Mouse (Mus musculus) midbrain, embryonic 12.5 days (tissue): ENCODE results near the gene Olfr1230. TPM values are rescaled to one million over a fixed set of nuclear protein-coding genes. Genes with fewer than 3 reads are reported as not detected.

Experiments
- ATAC-seq: fragments of 200-750 bp; cut with Nextera tagmentation; 2 replicates; pipeline ENCODE4 v1.8.0; 2017; ENCODE audit warnings: low read depth, moderate TSS enrichment, moderate library complexity; ENCODE audit not compliant: low FRiP score
- H3K27ac ChIP-seq: fragments of 300-500 bp; sonication (generic); replicated peaks from 2 replicates; pipeline ENCODE4 v1.5.1; 2016; ENCODE audit warnings: mild to moderate bottlenecking
- H3K27me3 ChIP-seq: fragments of 300-500 bp; sonication (generic); 2 replicates; pipeline ENCODE4 v1.6.1; 2016; ENCODE audit warnings: mild to moderate bottlenecking
- H3K36me3 ChIP-seq: fragments of 300-500 bp; sonication (generic); 2 replicates; pipeline ENCODE4 v1.6.1; 2016
- H3K4me1 ChIP-seq: fragments of 300-500 bp; sonication (generic); 2 replicates; pipeline ENCODE4 v1.6.1; 2016
- H3K4me2 ChIP-seq: fragments of 300-500 bp; sonication (generic); replicated peaks from 2 replicates; pipeline ENCODE4 v1.6.1; 2016; ENCODE audit warnings: mild to moderate bottlenecking, moderate library complexity
- H3K4me3 ChIP-seq: fragments of 300-500 bp; sonication (generic); 2 replicates; pipeline ENCODE4 v1.5.1; 2016; ENCODE audit warnings: mild to moderate bottlenecking
- H3K9ac ChIP-seq: fragments of 300-500 bp; sonication (generic); replicated peaks from 2 replicates; pipeline ENCODE4 v1.6.1; 2016; ENCODE audit warnings: mild to moderate bottlenecking, moderate library complexity
- H3K9me3 ChIP-seq: fragments of 300-500 bp; sonication (generic); 2 replicates; pipeline ENCODE4 v1.6.1; 2016; ENCODE audit warnings: mild to moderate bottlenecking
- WGBS: fragments of 180-500 bp; shearing (Covaris S2); methylation state at CpG from one replicate; pipeline ENCODE4 v1.1.7; 2016; 5-methylcytosine and 5-hydroxymethylcytosine counted together
- polyA plus RNA-seq: library from polyadenylated mRNA; unstranded; fragments of >200 nt; fragmentation: Nextera tagmentation; extraction: Ambion mirVana; gene quantifications from 2 replicates; pipeline ENCODE4 v1.2.1, GENCODE M21; 2016

Olfr1230 gene
- not detected in 2 replicates for polyA plus RNA-seq

DNA sequence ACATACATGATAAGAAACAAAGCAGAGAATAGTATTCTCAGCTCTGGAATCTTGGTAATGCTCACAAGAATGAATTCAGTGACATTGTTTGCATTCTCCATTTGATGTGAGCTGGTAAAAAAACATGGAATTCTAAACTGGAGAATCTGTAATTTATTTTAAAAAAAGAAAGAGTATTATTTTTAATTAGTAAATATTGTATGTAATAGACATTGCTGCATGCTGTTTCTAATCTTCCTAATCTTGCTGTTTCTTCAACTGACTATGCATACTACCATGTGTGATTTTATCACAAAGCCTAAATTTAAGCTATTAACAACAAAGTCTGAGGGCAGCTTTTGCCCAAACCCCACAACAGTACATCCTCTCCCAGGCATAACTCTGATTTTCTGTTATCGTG, at the start of gene Olfr1230:
Gene Olfr1230, minus strand, starts transcription at position 101 of the 400 bp plus-strand sequence.
- no peak for ATAC-seq
- Histone ChIP-seq H3K27ac (no peak within 1 kb of the TSS), H3K9me3 (no peaks in the 10 kb centered on the region), H3K4me3 (no peak within 1 kb of the TSS), H3K36me3 (no peaks in the 10 kb centered on the region), H3K4me1 (no peaks in the 10 kb centered on the region), H3K27me3 (no peaks in the 10 kb centered on the region), H3K4me2 (no peak within 1 kb of the TSS), H3K9ac (no peak within 1 kb of the TSS)
- 91% methylated on average over 1 of the region's 1 CpGs for WGBS

GRCm38 (mm10) chr2:89342298-89342697, 45.2 kb upstream of the Olfr1230 start, which contains the start of gene Olfr1233:
Olfr1233 (minus strand) TSS chr2:89342398.
- H3K4me2 ChIP-seq, result no peak within 1 kb of the TSS
- H3K36me3 ChIP-seq, result no peaks in the 10 kb centered on the region
- H3K27ac ChIP-seq, result no peak within 1 kb of the TSS
- H3K4me1 ChIP-seq, result no peaks in the 10 kb centered on the region
- no peaks in the 10 kb centered on the region for H3K27me3 ChIP-seq
- H3K4me3 ChIP-seq, result no peak within 1 kb of the TSS
- no peak within 1 kb of the TSS for H3K9ac ChIP-seq
- ATAC-seq, result no peak
- no peaks in the 10 kb centered on the region for H3K9me3 ChIP-seq

DNA sequence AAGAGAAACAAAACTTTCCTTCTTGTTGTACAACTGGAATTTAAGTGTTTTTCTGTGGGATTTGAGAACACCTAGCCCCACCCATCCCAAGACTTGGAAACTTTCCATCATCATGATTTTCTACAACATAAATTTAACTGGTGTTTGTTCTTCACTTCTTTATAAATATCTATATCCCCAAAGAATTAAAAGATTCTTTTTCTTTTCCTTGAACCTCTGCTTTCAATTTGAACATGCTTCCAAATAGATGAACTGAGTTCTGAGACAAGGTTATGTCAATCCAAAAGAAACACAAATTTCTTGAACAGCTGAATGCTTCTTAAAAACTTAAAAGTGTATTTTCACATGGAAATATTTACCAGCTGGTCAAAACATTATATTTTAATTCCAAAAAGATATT, 32.5 kb upstream of the Olfr1230 start, which contains the start of gene Olfr1232:
Gene Olfr1232, minus strand, starts transcription at position 101 of the 400 bp plus-strand sequence.
- ATAC-seq, result no peak
- H3K9me3 ChIP-seq, result no peaks in the 10 kb centered on the region
- H3K36me3 ChIP-seq, result no peaks in the 10 kb centered on the region
- no peak within 1 kb of the TSS for H3K27ac ChIP-seq
- H3K4me2 ChIP-seq, result no peak within 1 kb of the TSS
- H3K9ac ChIP-seq, result no peak within 1 kb of the TSS
- H3K4me3 ChIP-seq, result no peak within 1 kb of the TSS
- H3K4me1 ChIP-seq, result no peaks in the 10 kb centered on the region
- no peaks in the 10 kb centered on the region for H3K27me3 ChIP-seq

- Histone ChIP-seq H3K9ac (no peak within 1 kb of the TSS), H3K27me3 (no peaks in the 10 kb centered on the region), H3K9me3 (no peaks in the 10 kb centered on the region), H3K36me3 (no peaks in the 10 kb centered on the region), H3K27ac (no peak within 1 kb of the TSS), H3K4me2 (no peak within 1 kb of the TSS), H3K4me1 (no peaks in the 10 kb centered on the region), H3K4me3 (no peak within 1 kb of the TSS)
- ATAC-seq, result no peak
- WGBS, result 76% methylated on average over 2 of the region's 2 CpGs
Measured at GRCm38 (mm10) chr2:89306974-89307373, 9.9 kb upstream of the Olfr1230 start, which contains the start of gene Olfr1231. Olfr1231 (minus strand) TSS chr2:89307074.

DNA sequence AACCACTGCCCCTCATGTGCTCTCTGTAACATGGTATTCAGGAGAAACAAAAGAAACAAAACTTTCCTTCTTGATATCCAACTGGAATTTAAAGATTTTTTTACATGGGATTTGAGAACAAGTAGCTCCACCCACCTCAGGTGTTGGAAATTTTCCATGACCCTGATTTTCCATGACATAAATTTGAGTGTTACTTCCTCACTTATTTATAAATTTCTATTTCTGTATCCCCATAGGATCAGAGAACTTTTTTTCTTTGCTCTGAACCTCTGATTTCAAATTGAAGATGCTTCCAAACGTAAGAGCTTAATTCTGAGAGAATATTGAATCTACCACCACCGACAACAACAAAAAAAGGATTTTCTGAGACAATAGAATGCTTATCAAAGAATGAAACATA, 9.2 kb downstream of the Olfr1230 start, which contains the start of gene Olfr1229:
Gene Olfr1229, minus strand, starts transcription at position 101 of the 400 bp plus-strand sequence.
- no peak for ATAC-seq
- Histone ChIP-seq H3K27ac (no peak within 1 kb of the TSS), H3K4me3 (no peak within 1 kb of the TSS), H3K4me1 (no peaks in the 10 kb centered on the region), H3K36me3 (no peaks in the 10 kb centered on the region), H3K9ac (no peak within 1 kb of the TSS), H3K9me3 (no peaks in the 10 kb centered on the region), H3K4me2 (no peak within 1 kb of the TSS), H3K27me3 (no peaks in the 10 kb centered on the region)
- WGBS, result 68% methylated on average over 2 of the region's 2 CpGs

- Histone ChIP-seq H3K27me3 (no peaks in the 10 kb centered on the region), H3K36me3 (no peaks in the 10 kb centered on the region), H3K4me1 (no peaks in the 10 kb centered on the region), H3K9me3 (no peaks in the 10 kb centered on the region), H3K9ac (no peak within 1 kb of the TSS), H3K27ac (no peak within 1 kb of the TSS), H3K4me3 (no peak within 1 kb of the TSS), H3K4me2 (no peak within 1 kb of the TSS)
- ATAC-seq, result no peak
Measured at GRCm38 (mm10) chr2:89253962-89254361, 43.1 kb downstream of the Olfr1230 start, which contains the start of gene Olfr1228. Olfr1228 (minus strand) TSS chr2:89254062.

Other genes starting within 250 kb of the Olfr1230 start
- gene Olfr1218, start 236.1 kb downstream of the Olfr1230 start, polyA plus RNA-seq, result not detected in 2 replicates
- not detected in 2 replicates for gene Olfr1219, start 213.8 kb downstream of the Olfr1230 start, polyA plus RNA-seq
- gene Olfr1220, start 190.4 kb downstream of the Olfr1230 start, polyA plus RNA-seq, result not detected in 2 replicates
- gene Olfr1221, start 180.0 kb downstream of the Olfr1230 start, polyA plus RNA-seq, result not detected in 2 replicates
- gene Olfr1222, start 164.2 kb downstream of the Olfr1230 start, polyA plus RNA-seq, result not detected in 2 replicates
- not detected in 2 replicates for gene Olfr1223, start 145.7 kb downstream of the Olfr1230 start, polyA plus RNA-seq
- gene Olfr1224-ps1, start 133.2 kb downstream of the Olfr1230 start, polyA plus RNA-seq, result not detected in 2 replicates
- gene Olfr1225, start 122.6 kb downstream of the Olfr1230 start, polyA plus RNA-seq, result not detected in 2 replicates
- gene Olfr1226, start 97.2 kb downstream of the Olfr1230 start, polyA plus RNA-seq, result not detected in 2 replicates
- gene Olfr1228, start 43.2 kb downstream of the Olfr1230 start, polyA plus RNA-seq, result not detected in 2 replicates
- not detected in 2 replicates for gene Olfr1229, start 9.3 kb downstream of the Olfr1230 start, polyA plus RNA-seq
- not detected in 2 replicates for gene Olfr1231, start 9.8 kb upstream of the Olfr1230 start, polyA plus RNA-seq
- gene Olfr1232, start 32.4 kb upstream of the Olfr1230 start, polyA plus RNA-seq, result not detected in 2 replicates
- not detected in 2 replicates for gene Olfr1233, start 45.1 kb upstream of the Olfr1230 start, polyA plus RNA-seq
- not detected in 2 replicates for gene Olfr1234, start 67.6 kb upstream of the Olfr1230 start, polyA plus RNA-seq
- gene Olfr1238, start 112.4 kb upstream of the Olfr1230 start, polyA plus RNA-seq, result not detected in 2 replicates
- not detected in 2 replicates for gene Olfr1239, start 123.1 kb upstream of the Olfr1230 start, polyA plus RNA-seq
- not detected in 2 replicates for gene Olfr1240, start 145.7 kb upstream of the Olfr1230 start, polyA plus RNA-seq
- not detected in 2 replicates for gene Olfr1241, start 189.9 kb upstream of the Olfr1230 start, polyA plus RNA-seq
- gene Olfr1242, start 201.1 kb upstream of the Olfr1230 start, polyA plus RNA-seq, result not detected in 2 replicates
- gene Olfr1243, start 234.2 kb upstream of the Olfr1230 start, polyA plus RNA-seq, result not detected in 2 replicates